Comparison of ENCODE assay signal across 11 mouse cellular contexts in genomic region chr17:54065187-54065795, GRCm38 (mm10).
DNase-seq lines count a peak whose midpoint lies in the region; ATAC-seq lines count a peak whose summit lies in the region.
"Had no signal": no experiment of that assay in that cellular context is flagged by ENCODE, and none has a peak within 500 bp of the region (broad histone marks: within the 10 kb centered on the region; RNA-seq: fewer than 3 reads in every experiment).

No protein-coding gene starts in this region.

- peak; percentile 16 for DNase-seq in hindbrain, embryonic 11.5 days (ENCODE audit: low spot score)
- DNase-seq in 3T3-L1 (ENCODE audit: low read depth, low spot score), result peak; percentile 81
- peak; percentile 73 for DNase-seq in Muller cell, postnatal 12 days (ENCODE audit: inconsistent ontology term)
- DNase-seq in yolk sac, embryonic 10.5 days (ENCODE audit: low spot score), result no peak
- no peak for DNase-seq in cerebellum, postnatal 25 days
- DNase-seq in frontal cortex, postnatal 10 days (ENCODE audit: low spot score in 2 of 2), result no peak
- DNase-seq: kidney, postnatal 4 days had no signal

- H3K4me1 ChIP-seq in hindbrain, embryonic 11.5 days (replicated peaks; ENCODE audit: control insufficient read depth, insufficient read depth, low read length), result no peaks in the 10 kb centered on the region
- no peaks in the 10 kb centered on the region for H3K4me1 ChIP-seq in hindbrain, embryonic 12.5 days
- no peaks in the 10 kb centered on the region for H3K4me1 ChIP-seq in hindbrain, embryonic 15.5 days (replicated peaks)
- H3K4me1 ChIP-seq: heart, embryonic 10.5 days; neural tube, embryonic 12.5 days had no signal

- 33% methylated on average over 4 of the region's 4 CpGs for WGBS in hindbrain, embryonic 11.5 days
- WGBS in hindbrain, embryonic 12.5 days, result 32% methylated on average over 4 of the region's 4 CpGs
- WGBS in hindbrain, embryonic 15.5 days, result 35% methylated on average over 4 of the region's 4 CpGs

- H3K36me3 ChIP-seq in hindbrain, embryonic 11.5 days (ENCODE audit: control insufficient read depth, insufficient read depth, low read length), result no peaks in the 10 kb centered on the region
- H3K36me3 ChIP-seq in hindbrain, embryonic 12.5 days, result no peaks in the 10 kb centered on the region
- H3K36me3 ChIP-seq in hindbrain, embryonic 15.5 days, result no peaks in the 10 kb centered on the region
- H3K36me3 ChIP-seq: heart, embryonic 10.5 days; neural tube, embryonic 12.5 days had no signal

- H3K9ac ChIP-seq in hindbrain, embryonic 11.5 days (ENCODE audit: low read depth, low read length), result no peak overlapping the region
- H3K9ac ChIP-seq in hindbrain, embryonic 12.5 days, result no peak overlapping the region
- H3K9ac ChIP-seq in hindbrain, embryonic 15.5 days, result no peak overlapping the region
- H3K9ac ChIP-seq: neural tube, embryonic 12.5 days had no signal

- no peak for ATAC-seq in hindbrain, embryonic 11.5 days (ENCODE audit: low FRiP score)
- no peak for ATAC-seq in hindbrain, embryonic 12.5 days (ENCODE audit: low FRiP score)
- peak; percentile 59 for ATAC-seq in hindbrain, embryonic 15.5 days (ENCODE audit: low FRiP score, low read depth)

- H3K4me2 ChIP-seq in hindbrain, embryonic 11.5 days (replicated peaks; ENCODE audit: low read depth, low read length), result no peak overlapping the region
- H3K4me2 ChIP-seq in hindbrain, embryonic 12.5 days (replicated peaks), result no peak overlapping the region
- no peak overlapping the region for H3K4me2 ChIP-seq in hindbrain, embryonic 15.5 days
- H3K4me2 ChIP-seq: neural tube, embryonic 12.5 days had no signal

- H3K27ac ChIP-seq in hindbrain, embryonic 11.5 days (ENCODE audit: low read depth, low read length), result no peak overlapping the region
- no peak overlapping the region for H3K27ac ChIP-seq in hindbrain, embryonic 12.5 days
- no peak overlapping the region for H3K27ac ChIP-seq in hindbrain, embryonic 15.5 days (replicated peaks)
- H3K27ac ChIP-seq: heart, embryonic 10.5 days; neural tube, embryonic 12.5 days had no signal

- H3K4me3 ChIP-seq in hindbrain, embryonic 11.5 days (ENCODE audit: low read depth, low read length), result no peak overlapping the region
- no peak overlapping the region for H3K4me3 ChIP-seq in hindbrain, embryonic 12.5 days
- no peak overlapping the region for H3K4me3 ChIP-seq in hindbrain, embryonic 15.5 days
- H3K4me3 ChIP-seq: heart, embryonic 10.5 days; neural tube, embryonic 12.5 days had no signal

- no peaks in the 10 kb centered on the region for H3K9me3 ChIP-seq in hindbrain, embryonic 11.5 days (ENCODE audit: control insufficient read depth, low read length)
- no peaks in the 10 kb centered on the region for H3K9me3 ChIP-seq in hindbrain, embryonic 12.5 days (replicated peaks)
- H3K9me3 ChIP-seq in hindbrain, embryonic 15.5 days, result no peaks in the 10 kb centered on the region
- H3K9me3 ChIP-seq: heart, embryonic 10.5 days; neural tube, embryonic 12.5 days had no signal

- no peaks in the 10 kb centered on the region for H3K27me3 ChIP-seq in hindbrain, embryonic 11.5 days (ENCODE audit: control insufficient read depth, insufficient read depth, low read length)
- no peaks in the 10 kb centered on the region for H3K27me3 ChIP-seq in hindbrain, embryonic 12.5 days
- no peaks in the 10 kb centered on the region for H3K27me3 ChIP-seq in hindbrain, embryonic 15.5 days
- H3K27me3 ChIP-seq: neural tube, embryonic 12.5 days had no signal

Comparison
In these comparisons a context has a peak if more than half of its experiments do, and no peak if none do; other contexts are left out.
1. DNase-seq: peak in hindbrain, embryonic 11.5 days (single experiment), 3T3-L1 (single experiment) and Muller cell, postnatal 12 days (single experiment); none in yolk sac, embryonic 10.5 days (single experiment), cerebellum, postnatal 25 days (0 of 2) and frontal cortex, postnatal 10 days (0 of 2).